Mouse (Mus musculus) CH12.LX (cell line): ENCODE results near the gene Fastkd5.

Experiments
- CTCF ChIP-seq, 2 experiments: IDR thresholded peaks in 1 of 2; conservative IDR thresholded peaks in 1 of 2; 2 replicates each; pipeline ENCODE4 v1.5.1; 2011 to 2012; ENCODE audit warnings: low read depth in 2 of 2, low read length in 2 of 2, improper control_type of control experiment in 1 of 2, inconsistent platforms in 1 of 2, mild to moderate bottlenecking in 1 of 2, moderate library complexity in 1 of 2
- POLR2A ChIP-seq: IDR thresholded peaks from 2 replicates; pipeline ENCODE4 v1.6.1; 2011; ENCODE audit warnings: low read depth, mild to moderate bottlenecking, improper control_type of control experiment, low read length
- SMC3 ChIP-seq: IDR thresholded peaks from 2 replicates; pipeline ENCODE4 v1.6.1; 2011; ENCODE audit warnings: low read depth, low read length, improper control_type of control experiment

DNA sequence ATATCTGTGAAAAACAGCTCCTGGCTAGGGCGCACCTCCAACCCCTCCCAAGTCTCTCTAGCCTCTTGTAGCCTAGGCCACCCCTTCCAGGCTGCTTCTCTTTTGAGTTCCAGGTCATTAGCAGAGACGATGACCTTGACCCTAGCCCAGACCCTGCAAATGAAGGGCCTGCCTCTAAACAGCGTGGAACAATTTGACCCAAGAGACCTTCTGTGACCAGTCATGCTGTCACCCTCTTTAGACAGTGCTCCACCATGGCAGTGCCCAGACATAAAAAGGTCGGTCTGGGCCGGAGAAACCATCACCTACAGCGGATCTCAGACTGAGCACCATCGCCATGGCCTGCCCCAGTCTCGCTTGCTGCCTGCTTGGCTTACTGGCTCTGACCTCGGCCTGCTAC, 54.0 kb downstream of the Fastkd5 start, which contains the start of gene Oxt:
- TF ChIP-seq SMC3 (no peak), POLR2A (no peak), CTCF (conservative IDR thresholded peaks at IDR 0.05 in 1 of 2, IDR thresholded peaks at IDR 0.05 in 1 of 2; ENCODE audit: low read depth in 2 of 2, low read length in 2 of 2) (no peak)
